Mouse (Mus musculus) left cerebral cortex, adult 8-10 months (tissue): ENCODE measurements at regions not wholly inside any gene's neighbourhood (a gene's known extent, or its start where the extent isn't known, plus 50 kb on each side); places are given as distances from the start of the nearest gene placed in this dataset.

Experiments
- DNase-seq, 2 experiments: peaks; one replicate each; pipeline ENCODE4 v3.0.0; 2022; ENCODE audit warnings: low spot score in 2 of 2

DNA sequence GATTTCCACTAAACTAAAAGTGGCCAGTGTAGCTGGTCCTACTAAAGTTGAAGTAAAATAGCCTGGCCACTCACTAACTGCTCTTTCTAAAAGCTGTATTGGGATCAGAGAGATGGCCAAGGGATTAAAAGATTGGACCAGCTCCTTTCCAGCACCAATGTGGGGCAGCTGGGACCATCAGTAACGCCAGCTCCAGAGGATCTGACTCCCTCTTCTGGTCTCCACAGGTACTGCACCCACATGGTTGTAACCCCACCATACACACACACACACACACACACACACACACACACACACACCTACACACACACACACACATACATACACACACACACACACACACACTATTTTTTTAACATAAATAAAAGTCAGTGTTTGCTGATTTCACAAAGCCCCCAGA, 122.1 kb upstream of the Topaz1 start:
- DNase-seq = no peak

DNA sequence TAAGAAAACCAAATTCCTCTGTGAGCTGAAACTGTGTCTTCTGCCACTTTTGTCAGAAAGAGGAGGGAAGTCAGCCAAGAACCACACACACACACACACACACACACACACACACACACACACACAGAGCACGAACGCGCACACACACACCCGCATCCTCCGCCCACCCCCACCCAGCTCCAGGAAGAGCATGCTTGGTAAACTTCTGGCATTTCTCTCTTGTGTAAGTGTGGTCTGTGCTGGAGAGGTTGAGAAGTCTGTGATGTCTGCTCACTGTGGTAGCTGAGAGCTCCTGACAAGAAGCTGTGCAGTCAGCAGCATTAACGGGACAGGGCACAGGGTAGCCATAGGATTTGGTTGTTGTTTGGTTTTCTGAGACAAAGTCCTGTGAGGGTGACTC, 120.8 kb upstream of the Topaz1 start:
- no peak for DNase-seq

DNA sequence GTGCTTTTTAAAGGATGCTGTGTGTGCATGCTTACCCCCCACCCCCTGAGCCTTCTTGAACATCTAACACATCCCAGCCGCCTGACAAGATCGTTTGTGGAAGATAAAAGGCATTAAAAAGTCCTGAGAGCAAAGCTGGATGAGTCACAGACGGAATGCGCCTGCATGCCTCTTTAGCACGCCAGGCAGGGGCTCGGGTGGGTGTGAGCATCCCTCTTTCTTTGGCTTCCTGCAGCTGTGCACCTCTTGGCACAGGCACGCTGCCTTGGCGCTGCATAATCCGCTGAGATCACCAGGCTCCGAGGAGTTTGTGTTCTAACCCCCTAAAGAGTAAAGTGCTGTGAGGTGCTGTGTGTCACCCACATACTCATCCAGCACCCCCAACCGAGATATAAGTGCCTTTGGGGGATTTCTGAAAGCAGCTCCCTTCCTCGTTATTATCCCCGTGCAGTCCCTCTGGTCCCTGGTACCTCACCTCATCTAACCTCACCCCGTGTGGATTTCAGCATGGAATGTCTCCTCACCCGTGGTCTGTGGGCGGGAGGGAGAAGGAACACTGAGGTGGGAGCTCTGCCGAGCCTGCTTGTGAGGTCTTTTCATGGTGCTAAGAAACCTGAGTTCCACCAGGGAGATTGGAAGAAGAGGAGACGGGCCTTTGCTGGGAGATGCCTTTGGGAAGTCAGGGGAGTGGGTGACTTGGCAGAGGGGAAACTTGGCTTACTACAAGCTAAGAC, 117.8 kb upstream of the Topaz1 start:
- peak; percentile 40 to 87 for DNase-seq

DNA sequence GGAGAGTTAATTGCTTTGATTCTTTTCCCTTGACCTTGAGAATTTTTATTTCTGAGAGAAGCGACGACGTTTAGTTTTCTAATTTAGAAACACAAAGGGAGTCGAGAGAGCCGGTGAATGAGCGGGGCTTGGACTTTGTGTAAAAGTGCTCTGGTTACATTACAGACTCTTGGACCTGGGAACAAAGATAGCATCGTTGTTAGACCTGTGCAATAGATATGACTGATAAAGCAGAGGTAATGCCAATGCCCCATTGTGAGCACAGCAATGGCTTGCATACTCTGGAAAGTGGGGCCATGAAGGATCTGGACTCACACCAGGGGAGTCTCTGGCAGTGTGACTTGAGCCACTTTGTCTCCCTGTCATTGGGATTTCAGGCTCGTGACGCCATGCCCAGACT, 115.4 kb upstream of the Topaz1 start:
- no peak for DNase-seq

DNA sequence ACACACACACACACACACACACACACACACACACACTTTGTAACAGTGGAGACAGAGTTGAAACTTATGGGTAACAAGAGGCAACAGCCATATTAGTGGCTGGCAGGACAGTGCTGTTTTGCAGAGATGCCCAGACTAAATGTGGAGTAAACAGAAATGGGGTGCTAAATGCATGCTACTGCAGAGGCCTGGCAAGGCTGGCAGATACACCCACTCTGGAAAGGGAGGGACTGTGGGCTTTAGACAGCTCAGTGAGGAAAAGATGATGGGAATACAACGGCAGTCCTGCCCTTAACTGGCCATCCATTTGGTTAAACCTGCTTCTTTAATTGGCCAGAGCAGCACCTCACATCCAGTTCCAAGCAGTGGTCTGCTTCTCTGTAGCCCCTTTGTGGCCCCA, 113.7 kb upstream of the Topaz1 start:
- no peak for DNase-seq

DNA sequence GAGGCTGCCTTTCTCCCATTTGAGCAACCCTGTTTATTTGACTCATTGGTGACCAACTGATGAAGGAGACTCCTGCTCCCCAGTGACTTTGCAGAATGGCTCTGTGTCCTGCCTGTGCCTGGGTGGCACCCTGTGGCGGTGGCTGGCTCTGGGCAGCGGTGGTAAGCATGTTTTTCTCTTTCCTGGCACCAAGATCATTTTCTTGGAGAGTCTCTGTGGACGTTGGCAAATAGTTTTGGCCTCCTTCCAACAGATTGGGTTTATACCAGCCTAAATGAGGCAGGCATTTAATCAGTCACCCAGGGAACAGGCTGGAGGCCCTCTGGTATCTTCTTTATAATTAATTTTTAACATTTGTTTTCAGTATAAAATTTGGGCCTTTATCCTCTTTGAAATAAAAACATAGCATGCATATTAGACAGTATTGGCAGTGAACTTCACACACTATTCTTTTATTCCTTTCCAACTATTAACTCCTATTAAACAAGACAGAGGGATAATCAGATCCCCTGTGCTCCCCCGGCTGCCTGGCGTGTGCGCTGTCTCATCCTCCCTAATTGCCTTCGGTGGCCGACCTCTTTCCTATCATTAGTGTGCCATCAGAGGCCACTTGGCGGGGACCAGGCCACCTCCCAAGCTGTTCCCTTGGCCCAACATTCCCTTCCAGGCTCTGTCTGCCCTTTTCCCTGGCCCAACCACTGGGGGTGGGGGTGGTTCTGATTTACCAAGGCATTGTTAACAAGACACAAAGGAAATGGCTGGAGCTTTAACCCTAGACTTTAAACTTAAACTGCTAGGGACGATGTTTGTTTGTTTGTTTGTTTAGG, 111.8 kb upstream of the Topaz1 start:
- DNase-seq = no peak

DNA sequence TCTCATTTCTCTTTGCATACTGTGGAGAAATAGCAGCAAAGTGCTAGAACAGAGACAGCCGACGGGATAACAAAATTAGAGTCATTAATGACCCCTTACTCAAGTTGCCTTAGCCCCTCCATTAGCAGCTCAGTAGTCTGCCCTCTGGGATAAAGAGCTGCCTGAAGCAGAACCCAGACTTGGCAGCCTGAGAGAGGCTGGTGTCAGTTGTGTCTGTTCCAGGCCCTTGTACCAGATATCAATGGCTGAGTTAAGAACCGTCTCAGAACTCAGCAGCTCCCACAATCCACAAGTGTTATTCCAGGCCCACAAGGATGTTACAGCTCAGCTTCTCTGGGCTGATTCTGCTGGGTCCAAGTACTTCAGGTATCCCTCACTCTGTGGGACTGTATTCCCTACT, 109.6 kb upstream of the Topaz1 start:
- no peak for DNase-seq

DNA sequence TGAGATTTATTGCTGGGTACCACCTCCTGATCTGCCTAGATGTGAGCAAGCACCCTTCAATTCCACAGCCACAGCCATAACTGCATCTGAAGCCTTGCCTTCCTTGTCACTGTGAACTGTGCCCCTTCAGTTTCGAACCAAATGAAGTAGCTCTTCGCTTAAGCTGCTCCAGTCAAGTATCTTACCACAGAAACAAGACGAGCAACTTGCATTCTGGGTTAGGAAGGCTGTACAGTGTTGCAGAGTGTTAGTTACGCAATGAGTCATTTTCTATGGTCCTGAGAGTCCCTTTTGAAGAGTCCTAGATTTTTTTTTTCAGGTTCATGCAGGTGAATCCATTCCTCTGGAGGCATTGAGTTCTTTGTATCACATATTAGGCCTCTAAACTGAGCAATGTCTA, 107.9 kb upstream of the Topaz1 start:
- no peak for DNase-seq

DNA sequence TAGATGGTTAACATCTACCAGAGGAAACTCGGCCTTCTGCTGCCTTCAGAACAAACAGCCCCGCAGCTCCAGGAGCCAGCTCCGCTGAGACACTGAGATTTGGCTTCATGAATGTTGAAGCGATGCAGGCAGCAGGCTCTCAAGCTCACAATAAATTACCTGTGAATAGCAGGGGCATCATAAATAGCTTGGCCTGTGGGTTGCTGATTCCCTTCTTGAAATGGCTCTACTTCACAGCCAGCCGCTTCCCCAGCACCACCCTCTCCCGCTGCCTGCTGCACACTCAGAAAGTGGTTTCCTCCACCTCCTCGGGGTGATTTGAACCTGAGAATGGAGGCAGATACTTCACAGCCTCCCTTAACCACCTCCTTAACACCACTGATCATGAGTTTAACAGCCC, 104.2 kb upstream of the Topaz1 start:
- peak in 1 of 2 experiments; percentile 41 for DNase-seq

DNA sequence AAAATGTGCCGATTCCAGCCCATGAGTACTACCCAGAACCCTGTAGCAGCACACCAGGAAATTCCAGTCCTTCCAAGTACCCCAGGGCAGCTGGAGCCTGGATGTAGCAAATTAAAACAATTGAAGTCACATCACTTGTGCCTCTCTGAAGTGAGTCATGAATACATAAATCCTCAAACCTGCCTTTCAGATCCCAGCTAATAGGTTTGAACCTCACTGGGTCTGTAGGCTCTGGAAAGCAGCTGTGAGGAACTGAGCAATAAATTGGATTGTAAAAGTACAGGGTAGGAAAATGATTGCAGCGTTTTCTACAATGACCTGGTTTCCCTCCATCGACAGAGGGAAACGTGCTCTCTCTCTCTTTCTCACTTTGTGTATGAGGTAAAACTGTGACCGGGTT, 101.6 kb upstream of the Topaz1 start:
- no peak for DNase-seq

DNA sequence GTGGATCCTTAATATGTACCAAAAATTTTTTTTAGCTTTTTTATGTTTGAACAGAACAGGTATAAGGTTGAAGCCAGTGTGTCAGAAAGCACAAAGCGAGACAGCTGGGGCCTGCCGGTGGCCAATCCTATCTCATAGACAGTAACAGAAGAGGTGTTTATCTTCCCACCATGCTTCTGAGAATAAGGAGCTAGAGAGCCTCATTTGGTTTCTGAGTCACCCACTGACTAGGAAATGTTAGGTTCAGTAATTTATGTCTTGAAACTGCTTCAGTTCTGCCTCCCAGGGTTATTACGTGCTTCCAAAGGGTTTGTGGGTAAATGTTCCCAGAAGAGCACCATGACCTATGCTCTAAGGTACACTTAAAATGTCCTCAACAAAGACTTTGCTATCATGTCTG, 96.3 kb upstream of the Topaz1 start:
- no peak for DNase-seq

DNA sequence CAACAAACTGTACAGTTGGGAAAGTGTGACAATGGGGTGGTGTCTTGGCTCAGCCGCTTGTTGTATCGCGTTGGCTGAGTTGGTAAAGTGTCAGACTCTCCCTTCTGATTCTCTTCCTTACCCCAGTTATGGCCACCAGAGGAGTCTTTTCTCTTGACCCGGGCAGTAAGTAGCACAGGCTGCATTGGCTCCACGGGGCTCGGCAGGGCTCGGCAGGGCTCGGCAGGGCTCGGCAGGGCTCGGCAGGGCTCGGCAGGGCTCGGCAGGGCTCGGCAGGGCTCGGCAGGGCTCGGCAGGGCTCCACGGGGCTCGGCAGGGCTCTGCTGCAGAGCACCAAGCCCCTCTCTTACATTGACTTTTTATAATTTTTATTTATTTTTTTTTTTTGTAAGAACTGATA, 91.6 kb upstream of the Topaz1 start:
- DNase-seq = no peak

DNA sequence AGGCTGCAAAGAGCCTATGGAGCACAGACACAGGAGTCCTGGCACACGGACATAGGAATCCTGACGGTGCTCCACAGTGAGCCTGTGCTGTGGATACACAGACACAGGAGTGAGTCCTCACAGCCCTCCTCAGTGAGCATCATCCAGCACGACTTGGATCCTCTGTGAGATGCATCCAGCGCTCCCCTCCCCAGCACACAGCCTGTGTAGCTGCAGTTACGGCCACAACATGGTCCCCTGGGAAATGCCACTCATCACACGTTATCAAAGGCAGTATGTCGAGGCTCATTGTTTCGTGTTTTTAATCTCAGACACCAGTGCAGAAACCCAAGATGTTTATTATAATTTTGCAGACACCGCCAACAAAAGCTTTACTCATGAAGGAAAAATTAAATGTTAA, 87.1 kb upstream of the Topaz1 start:
- DNase-seq = no peak

DNA sequence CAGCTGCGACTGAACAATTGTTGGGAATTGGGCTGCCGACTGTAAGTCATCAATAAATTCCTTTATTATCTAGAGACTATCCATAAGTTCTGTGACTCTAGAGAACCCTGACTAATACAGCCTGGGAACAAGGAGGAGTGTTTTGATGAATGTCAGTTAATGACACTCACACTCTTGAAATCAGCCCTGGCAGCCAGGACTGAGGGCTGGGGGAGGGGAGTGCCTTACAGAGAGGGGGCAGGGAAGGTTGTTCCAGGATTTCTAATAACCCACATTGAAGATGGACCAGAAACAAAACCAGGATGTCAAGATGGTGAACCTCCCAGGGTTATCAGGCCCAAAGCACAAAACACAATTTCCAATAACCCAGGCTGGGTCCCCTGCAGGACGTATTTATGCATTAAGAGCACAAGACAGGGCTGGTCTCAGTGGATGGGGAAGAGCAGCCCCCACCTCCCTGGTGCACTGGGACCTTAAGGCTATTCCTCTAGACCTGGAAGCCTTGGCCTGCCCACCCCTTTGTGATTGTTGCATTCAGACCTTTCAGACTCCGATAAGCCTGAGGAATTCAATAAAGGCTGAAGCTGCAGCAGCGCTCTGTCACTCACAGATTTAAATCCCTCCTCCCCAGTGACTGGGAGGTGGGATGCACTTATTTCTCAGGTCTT, 80.0 kb upstream of the Topaz1 start:
- DNase-seq = no peak

DNA sequence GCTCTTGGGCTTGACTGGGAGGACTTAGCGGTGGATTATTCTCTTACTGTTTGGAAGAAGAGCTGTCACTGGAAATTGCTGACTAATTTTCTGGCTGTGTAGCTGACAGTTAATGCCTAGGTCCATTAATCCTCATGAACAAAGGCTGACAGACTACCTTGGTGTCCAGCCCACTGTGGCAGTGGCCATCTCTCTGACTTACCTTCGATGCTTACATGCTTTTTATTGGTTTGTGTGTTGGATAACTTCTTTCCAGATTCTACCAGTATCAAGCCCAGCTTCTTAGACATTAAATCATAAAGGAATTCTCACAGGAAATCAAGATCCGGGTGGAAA, 79.5 kb upstream of the Topaz1 start:
- DNase-seq = no peak

DNA sequence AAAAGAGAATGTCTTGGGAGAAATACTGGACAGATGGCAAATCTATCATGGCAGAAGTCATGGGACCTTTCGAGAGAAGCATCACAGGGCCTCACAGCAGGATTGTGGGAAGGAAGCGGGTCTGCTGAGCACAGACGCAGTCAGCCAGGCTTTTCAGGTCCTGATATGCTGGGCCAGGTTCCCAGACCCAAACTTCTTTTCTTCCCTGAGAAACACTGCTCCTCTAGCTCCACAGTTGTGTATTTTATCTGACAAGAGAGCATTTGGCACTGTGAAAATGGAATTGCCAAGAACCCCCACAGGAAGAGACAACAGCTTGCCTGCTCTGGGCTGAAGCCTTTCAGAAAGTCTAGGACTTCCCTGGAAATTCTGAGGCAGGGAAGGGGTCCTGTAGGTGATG, 73.4 kb upstream of the Topaz1 start:
- DNase-seq = no peak

DNA sequence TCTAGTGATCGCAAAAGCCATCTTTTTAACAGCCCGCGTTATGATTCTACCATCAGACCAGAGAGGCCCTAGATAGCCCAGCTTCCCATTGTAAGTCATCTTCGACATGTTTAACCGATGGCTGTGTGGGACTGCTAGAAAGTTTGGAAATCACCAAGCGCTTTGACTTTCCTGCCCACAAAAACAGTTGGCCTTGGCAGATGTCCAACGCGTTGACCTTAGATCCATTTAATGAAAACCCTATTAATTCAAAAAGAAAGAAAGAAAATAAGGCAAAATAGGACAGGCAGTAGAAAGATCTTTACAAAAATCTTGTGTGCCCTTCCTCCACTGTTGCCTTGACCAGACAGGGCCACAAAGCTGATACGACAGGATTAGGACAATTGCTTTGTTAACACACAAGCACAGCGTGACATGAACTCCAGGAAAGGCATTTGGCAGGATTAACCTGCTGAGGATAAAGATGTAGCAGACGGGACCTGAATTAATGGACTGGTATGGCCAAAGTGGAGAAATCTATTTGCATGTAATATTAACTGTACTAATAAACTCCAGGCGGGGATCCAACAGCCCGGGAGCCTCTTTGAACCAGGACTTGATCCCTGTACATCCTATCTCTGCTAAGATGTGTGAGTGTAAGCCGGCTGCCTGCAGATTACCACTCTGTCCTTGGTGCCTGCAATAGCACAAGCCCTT, 69.0 kb upstream of the Topaz1 start:
- no peak for DNase-seq

DNA sequence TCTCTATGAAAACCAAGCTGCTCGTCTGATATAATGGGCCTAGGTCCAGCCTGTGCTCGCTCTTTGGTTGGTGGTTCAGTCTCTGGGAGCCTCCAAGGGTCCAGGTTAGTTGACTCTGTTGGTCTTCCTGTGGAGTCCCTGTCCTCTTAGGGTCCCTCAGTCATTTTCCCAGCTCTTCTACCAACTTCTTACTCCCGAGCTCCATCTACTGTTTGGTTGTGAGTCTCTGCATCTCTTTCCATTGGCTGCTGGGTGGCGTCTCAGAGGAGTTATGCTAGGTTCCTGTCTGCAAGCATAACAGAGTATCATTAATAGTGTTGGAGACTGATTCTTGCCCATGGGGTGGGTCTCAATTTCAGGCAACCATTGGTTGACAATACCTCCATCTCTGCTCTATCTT, 60.0 kb upstream of the Topaz1 start:
- DNase-seq = no peak

DNA sequence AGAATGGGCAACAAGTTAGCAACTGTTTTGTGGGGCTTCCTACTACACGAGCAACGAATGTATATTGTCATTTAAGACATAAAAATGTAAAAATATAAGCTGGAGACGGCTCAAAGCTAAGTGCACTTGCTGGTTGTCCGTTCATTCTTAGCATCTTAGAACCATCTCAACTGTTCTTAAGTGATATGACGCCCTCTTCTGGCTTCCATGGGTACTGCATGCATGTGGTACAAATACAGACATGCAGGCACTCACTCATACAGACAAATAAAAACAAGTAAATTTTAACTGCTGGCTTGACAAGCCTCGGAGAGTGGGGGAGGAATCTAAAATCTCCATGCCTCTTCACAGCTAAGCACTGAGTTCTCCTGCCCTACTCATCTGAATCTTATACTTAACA, 55.3 kb upstream of the Topaz1 start:
- DNase-seq = no peak

DNA sequence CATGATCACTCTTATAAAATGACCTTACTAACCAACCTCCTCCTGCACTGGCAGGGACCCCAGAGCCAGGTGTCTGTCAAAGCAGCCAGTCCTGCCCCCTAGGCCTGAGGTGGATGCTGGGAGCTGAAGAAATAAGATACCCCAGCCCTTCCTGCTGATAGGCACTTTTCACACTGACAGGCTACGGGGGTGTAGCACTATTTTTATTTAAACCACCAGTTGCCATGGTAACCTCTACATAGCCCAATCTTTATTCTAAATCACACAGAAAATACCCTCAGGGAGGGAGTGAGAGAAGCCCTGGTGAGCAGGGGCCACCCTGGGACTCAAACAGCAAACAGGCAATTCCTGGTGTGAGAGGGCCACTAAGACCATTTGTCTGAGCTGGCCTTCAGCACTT, 51.4 kb upstream of the Topaz1 start:
- DNase-seq = peak in 1 of 2 experiments; percentile 39
